Mouse (Mus musculus): ENCODE measurements around the gene Zfp53.
A peak's percentile ranks its signal among the peaks of the same experiment; 100 is the strongest.

Zfp53 gene

DNA sequence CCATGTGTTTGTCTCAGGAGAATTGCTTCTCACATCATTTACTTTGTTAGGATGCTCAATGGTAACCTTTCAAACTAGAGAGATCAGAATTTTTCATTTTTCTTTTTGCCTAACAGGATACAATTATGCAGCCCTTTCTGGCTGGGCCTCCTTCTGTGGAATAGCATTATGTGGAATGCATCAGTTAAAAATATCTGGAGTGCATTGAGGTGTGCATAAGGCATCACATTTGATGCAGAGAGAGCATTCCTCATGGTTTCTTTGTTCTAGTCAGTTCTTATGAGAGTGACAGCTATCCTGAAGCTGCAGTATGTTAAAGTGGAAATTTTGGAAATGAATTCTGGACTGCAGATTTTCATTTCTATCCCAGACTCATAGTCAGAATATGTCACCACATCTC is 37.5 kb downstream of the Zfp53 start:
- no peak for DNase-seq (ENCODE audit: low spot score)

DNA sequence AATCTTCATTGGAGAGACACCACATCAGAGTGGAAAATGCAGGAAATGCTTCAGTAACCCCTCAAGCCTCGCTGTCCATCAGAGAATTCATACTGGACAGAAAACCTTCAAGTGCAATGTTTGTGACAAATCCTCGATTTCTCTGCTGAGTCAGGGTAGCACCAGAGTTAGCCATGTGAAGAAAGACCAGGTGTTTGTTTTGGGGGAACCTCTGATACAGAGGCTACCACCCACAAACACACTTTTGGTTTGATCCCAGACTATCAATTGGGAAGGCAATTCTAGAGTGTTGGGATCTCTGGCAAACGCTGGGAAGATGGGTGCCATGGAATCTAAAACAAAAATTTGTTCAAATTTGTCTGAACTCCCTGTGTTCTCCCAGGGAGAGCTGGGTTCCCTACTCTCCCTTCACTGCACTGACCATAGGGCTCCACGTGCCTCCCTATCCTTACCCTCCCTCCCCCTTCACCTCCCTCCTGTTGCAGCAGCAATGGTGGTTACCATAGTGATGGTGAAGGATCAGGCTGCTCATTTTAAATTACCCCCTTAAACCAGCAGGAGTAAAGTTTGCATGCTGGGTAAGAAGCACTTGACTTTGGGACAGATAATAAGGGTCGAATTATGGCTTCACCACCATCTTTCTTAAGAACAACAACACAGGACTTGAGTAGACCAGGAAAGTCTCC is 42.0 kb downstream of the Zfp53 start:
- no peak for DNase-seq (ENCODE audit: low spot score)

DNA sequence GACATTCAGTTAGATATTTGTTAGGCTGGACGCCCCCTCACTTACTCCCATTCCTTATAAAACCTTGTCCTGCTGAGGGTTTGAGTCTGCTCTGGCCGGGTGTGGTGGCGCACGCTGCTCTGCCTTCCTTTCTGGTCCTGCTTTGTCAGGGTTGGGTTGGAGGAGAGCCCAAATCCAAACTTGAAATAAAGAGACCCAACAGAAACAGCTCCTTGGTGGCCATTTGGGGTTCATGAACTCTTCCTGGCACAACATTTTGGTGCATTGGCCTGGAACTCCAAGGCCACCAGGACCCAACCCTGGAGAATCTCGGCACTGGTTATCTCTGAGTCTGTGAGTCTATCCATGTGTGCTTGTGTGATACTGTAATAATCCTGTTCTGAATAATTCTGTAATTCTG is 42.8 kb downstream of the Zfp53 start:
- DNase-seq (ENCODE audit: low spot score) = no peak

DNA sequence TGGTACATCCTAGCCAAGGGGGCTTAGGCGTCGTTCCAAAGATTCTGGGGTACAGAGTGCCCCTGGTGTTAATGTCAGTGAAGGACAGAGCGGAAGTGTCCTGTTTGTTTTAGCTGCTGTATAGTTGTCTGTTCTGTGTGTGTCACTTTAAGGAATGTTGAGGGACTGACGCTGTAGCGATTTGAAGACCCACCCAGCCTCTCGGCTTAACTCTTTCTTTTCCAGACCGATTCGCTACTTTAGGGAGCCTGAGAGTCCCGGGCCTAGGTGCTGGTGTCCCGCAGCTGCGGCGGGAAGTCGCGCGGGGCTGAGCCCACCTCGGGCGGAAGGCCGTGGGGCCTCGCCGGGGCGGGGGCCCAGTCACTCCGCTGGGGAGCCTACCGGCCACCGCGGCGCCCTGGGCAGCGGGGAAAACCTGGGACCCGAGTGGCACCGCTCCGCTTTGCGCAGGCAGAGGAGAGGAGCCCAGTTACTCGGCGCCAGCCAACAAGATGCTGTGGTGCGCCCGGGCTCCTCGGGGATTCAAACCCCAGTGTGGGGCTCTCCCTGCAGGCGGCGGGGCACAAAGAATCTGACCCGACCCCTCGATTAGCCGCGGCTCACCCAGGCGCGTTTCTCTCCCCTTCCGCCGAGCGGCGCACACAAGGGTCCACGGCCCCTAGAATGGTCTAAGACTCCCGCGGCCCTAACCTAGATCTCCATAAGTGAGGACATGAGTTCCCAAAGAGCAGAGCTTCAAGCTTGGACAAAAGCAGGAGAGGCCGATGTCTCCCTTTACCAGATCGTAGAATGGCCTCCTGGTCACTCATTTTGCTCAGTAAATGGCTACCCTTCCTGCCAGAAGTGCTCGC is 43.5 kb downstream of the Zfp53 start:
- peak; percentile 53 for DNase-seq (ENCODE audit: low spot score)

DNA sequence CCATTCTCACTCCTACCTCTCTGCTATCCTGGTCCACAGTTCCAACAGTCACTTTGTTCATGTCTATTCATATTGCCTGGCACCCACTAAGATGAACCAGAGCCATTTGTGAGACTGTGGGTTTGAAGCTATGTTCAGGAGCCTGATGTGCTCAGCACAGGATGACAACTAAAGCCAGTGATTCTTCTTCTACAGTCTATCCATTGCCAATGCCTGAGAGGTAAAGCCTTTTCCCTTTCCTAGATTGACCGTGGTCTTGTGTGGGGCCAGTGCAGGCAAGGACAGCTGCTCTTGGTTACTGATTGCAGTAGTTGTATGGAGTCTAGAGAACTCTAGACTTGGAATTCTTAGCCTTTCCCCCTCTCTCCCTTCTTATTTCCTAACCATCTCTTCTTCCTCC is 45.2 kb downstream of the Zfp53 start:
- DNase-seq (ENCODE audit: low spot score) = no peak

DNA sequence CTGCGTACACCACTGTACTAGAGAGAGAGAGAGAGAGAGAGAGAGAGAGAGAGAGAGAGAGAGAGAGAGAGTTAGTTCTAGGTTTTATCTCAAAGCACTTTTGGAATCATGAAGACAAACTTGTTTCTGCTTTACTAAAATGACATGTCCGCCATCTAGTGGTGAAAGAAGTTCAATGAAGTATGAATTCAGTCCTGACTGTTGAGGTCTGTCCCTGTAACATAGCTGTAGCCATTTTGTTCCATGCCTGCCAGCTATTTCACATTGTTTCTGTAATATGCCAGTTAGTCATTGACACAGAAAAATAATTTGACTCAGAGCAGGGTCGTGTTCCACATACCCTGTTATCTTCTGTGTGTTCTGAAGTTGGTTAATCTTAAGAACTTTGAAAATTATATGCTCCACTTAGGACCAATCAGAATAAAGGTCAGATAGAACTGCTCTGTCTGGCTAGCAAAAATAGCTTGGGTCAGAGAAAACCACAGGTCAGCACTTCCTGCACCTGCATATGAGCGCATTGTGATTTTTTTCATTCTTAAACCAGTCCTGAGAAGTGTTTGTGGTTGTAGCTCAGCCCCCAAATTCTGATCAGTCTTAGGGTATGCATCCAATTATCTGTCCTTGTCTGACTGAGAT is 45.8 kb downstream of the Zfp53 start:
- DNase-seq (ENCODE audit: low spot score) = peak; percentile 77

DNA sequence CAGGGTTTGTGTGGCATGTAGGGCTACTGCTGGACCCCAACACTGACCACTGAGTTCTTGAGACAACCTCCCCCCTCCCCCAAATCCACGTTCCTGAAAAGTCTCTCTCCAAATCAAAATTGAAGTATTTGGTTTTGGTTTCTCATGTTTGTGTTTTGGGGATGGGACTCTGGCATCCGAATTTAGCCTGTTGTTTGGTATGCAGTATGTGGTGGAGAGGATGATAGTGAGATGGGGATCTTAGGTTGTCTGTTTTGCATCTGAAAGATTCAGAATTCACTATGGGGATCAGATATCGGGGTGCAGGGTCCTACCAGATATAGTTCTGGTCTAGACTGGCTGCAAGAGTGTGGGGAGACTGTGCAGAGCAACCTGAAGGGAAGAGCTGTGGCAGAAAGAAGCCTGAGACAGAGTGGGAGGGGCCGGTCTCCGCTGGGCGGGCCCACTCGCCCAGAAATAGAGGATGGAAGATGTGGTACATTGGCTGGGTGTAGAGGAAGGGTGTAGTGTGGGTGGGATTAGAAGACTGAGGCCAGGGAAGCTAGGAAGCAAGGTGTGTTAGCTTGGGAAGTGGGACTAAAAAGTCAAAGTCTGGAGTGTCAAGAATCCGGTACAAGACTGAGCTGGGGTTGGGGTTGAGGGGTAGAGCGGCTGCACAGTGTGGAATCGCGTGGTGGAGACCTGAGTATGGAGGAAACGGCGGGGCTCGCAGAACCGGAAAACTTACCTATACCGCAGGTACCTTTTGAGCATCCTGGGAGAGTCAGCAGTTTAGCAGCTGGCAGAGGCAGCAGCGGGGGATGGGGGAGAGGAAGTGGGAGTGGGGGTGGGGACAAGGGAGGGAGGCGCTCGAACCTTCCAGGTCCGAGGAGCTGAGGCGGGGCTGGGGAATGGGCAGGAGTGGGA is 46.6 kb downstream of the Zfp53 start, which contains the start of gene Zfp52:
Gene Zfp52, plus strand, starts transcription at position 444 of the 906 bp plus-strand sequence.
- peak; percentile 73 for DNase-seq (ENCODE audit: low spot score)

DNA sequence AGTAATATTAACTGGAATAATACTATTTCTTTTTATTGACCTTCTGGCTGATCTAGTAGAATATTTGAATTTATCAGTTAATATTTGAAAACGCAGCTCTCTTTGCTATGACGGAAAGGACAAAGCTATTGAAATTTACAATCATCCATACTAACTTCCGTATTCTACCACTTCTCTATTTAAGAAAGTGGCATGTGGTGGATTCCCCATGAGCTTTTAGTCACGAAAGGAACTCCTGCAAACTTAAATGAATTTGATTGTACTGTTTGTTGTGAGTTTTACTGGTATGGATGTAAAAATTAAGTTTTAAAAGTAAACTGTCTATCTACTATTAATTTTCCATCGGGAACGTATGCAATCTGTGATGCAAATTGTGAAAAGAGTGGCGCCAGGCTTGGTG is 47.3 kb downstream of the Zfp53 start:
- no peak for DNase-seq (ENCODE audit: low spot score)

DNA sequence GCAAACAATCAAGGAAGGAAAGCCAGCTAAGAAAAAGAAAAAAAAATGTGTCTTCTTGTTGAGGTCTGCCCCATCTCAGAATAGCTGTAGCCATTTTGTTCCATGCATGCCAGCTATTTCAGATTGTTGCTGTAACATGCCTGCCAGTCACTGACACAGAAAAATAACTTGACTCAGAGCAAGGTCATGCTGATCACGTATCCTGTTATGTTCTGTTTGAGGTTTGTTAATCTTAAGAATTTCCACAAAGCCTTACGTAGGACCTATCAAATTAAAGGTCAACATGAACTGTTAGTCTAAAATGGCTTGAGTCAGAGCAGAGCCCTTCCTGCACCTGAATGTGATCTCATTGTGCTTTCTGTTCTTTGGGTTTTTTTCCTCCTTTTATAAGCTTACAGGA is 47.9 kb downstream of the Zfp53 start:
- peak; percentile 62 for DNase-seq (ENCODE audit: low spot score)

DNA sequence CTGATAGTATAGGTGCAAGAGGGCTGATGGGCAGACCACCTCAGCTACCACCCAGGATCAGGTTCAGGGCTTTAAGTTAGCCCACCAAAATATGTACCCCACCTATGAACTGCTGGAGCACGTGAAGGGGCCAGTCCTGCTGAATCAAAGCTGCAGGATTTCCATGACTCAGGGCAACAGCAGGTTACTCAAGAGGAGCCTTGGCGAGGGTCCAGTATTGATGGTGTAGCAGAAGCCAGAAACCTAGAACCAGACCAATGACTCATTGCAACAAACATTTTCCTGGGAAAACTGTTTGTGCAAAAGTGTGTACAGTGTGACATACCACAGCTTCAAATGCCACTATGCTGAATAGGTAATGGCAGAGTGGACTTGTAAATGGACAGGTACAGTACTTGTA is 69.0 kb downstream of the Zfp53 start:
- no peak for DNase-seq (ENCODE audit: low spot score)
